Mouse (Mus musculus) bone marrow macrophage, adult 2 months (primary cell): ENCODE results near the gene Lman2.

Experiments used
- CTCF ChIP-seq: IDR thresholded peaks from 2 replicates; pipeline ENCODE4 v1.5.1; 2012; ENCODE audit warnings: low read depth, mild to moderate bottlenecking, low read length, moderate library complexity
- POLR2A ChIP-seq: IDR thresholded peaks from 2 replicates; pipeline ENCODE4 v1.6.1; 2012; ENCODE audit warnings: mild to moderate bottlenecking, low read depth, low read length, borderline replicate concordance

GRCm38 (mm10) chr13:55375877-55376276, 13.3 kb upstream of the Lman2 start:
- TF ChIP-seq POLR2A = no peak
- TF ChIP-seq CTCF = no peak
